Mouse (Mus musculus) erythroblast, embryonic 14.5 days (primary cell): Measurements from ENCODE around the gene Mindy4b-ps.

Experiments
- GATA1 ChIP-seq: IDR thresholded peaks from 2 replicates; pipeline ENCODE4 v1.6.1; 2012; ENCODE audit warnings: low read length, inconsistent platforms, mixed read lengths
- TAL1 ChIP-seq: IDR thresholded peaks from 3 replicates; pipeline ENCODE4 v1.6.1; 2012; ENCODE audit warnings: low read length, inconsistent platforms, mixed read lengths

GRCm38 (mm10) chr3:58843415-58843814 lies 21.3 kb upstream of the Mindy4b-ps start:
- TF ChIP-seq GATA1 (no peak), TAL1 (no peak)
